Mouse (Mus musculus) activated CD4-positive, CD25-positive, alpha-beta regulatory T cell, adult 4 months (primary cell): Measurements from ENCODE around the gene Tmem144. TPM values are rescaled to one million over a fixed set of nuclear protein-coding genes. Genes with fewer than 3 reads are reported as not detected.
"Not testable (repeated sequence)": the region's sequence is repeated elsewhere in the genome, so short reads cannot be mapped to it uniquely, and the experiment has no call there.

Source experiments
- ATAC-seq: one replicate; pipeline ENCODE4 v1.8.0; 2017
- polyA plus RNA-seq, 2 experiments: library from polyadenylated mRNA; unstranded; fragments of 100-300 nt; shearing (Covaris generic); gene quantifications; one replicate each; pipeline ENCODE4 v1.2.1; 2017

The Tmem144 gene
- polyA plus RNA-seq, 2 experiments from 2014 or later = not detected

GRCm38 (mm10) chr3:79808530-79809179, 43.9 kb downstream of the Tmem144 start:
- no peak for ATAC-seq

GRCm38 (mm10) chr3:79800761-79801160, 51.8 kb downstream of the Tmem144 start:
- not testable (repeated sequence) for ATAC-seq

- ATAC-seq = no peak
Observed at GRCm38 (mm10) chr3:79792307-79792706, 60.3 kb downstream of the Tmem144 start.

DNA sequence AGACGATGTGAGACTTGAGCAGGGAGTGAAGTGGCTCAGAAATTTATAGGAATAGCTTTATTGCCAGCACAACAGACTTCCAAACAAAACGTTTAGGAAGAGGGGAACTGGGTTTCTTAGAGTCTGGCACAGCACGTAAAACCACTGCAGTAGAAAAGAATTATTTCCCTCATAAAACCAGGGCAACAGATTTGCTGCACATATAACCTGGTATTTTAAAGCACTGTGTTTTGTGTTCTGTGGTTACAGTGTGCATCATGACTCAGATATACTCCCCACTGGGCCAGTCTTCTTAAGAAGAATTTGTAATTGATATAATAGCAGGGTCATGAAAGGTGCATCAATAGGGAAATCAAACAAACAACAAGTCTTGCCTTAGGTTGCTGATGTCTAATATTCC, 62.2 kb downstream of the Tmem144 start:
- no peak for ATAC-seq

DNA sequence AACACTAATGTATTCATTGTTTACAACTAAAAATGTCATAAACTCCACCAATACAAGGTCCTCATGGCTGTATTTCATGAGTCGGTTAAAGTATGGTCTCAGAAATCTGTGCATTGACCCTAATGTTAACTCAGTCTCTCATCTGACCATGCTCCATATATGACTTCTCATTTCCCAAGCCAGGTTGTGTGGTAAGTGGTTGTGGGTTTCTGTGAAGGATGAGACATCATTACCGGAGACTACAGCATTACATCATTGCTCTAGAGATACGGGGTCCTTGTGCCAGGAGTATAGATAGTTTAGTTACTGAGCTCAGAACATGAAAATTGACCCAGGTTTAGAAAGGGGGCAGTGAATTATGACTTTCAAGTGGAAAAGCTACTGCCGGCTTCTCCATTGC, 63.0 kb downstream of the Tmem144 start:
- ATAC-seq = no peak

- ATAC-seq = no peak
Observed at GRCm38 (mm10) chr3:79788959-79789358, 63.6 kb downstream of the Tmem144 start.

- no peak for ATAC-seq
Observed at GRCm38 (mm10) chr3:79784362-79784736, 68.2 kb downstream of the Tmem144 start.

GRCm38 (mm10) chr3:79783630-79784361, 68.8 kb downstream of the Tmem144 start:
- no peak for ATAC-seq

- ATAC-seq = no peak
Observed at GRCm38 (mm10) chr3:79772701-79773100, 79.9 kb downstream of the Tmem144 start.

Other genes with a start within 250 kb of the Tmem144 start
- gene 4930579G24Rik, start 223.7 kb downstream of the Tmem144 start, polyA plus RNA-seq = 10 to 100 TPM; 14.6 to 17.4 TPM
- gene Etfdh, start 223.3 kb downstream of the Tmem144 start, polyA plus RNA-seq = 10 to 100 TPM; 31.7 to 39.6 TPM
- not detected for gene Rxfp1, start 114.9 kb downstream of the Tmem144 start, polyA plus RNA-seq
- gene Fam198b, start 31.8 kb upstream of the Tmem144 start, polyA plus RNA-seq = under 1 TPM in 1 of 2 experiments, not detected in 1; 0.09 TPM